19 mouse cellular contexts compared by ENCODE assay signal in the genomic region with DNA sequence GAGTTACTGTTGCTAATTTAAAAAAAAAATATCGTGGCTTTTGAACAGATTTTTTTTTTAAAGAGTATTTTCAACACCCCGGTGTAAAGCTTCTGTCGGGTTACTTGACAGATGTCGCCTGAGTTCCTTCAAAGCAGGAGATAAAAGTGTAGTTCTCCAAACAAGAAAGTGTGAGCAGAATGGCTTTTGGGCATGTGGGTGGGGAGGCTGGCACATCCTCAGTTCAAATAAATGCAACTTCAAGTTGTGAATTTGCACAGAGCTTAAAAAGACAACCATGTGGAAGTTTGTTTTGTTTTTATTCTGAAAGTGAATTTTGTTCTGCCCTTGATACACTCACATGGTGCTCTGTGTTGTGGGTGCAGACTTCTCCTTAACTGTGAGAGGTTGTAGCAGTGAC.
DNase-seq lines count a peak whose midpoint lies in the region; ATAC-seq and TF ChIP-seq lines count a peak whose summit lies in the region.
"Had no signal": no experiment of that assay in that cellular context is flagged by ENCODE, and none has a peak within 500 bp of the region (broad histone marks: within the 10 kb centered on the region; RNA-seq: fewer than 3 reads in every experiment).

No protein-coding gene starts in this region.

- 80% methylated on average over 4 of the region's 4 CpGs for WGBS in midbrain, embryonic 10.5 days
- WGBS in heart, adult 2 months: 34% methylated on average over 4 of the region's 4 CpGs
- WGBS in hindbrain, embryonic 13.5 days: 70% methylated on average over 4 of the region's 4 CpGs

- H3K27me3 ChIP-seq in midbrain, embryonic 10.5 days (ENCODE audit: low read depth, poor library complexity, severe bottlenecking): no peaks in the 10 kb centered on the region
- no peaks in the 10 kb centered on the region for H3K27me3 ChIP-seq in heart, adult 2 months (ENCODE audit: control insufficient read depth, insufficient read depth, low read length)
- H3K27me3 ChIP-seq in hindbrain, embryonic 13.5 days: no peaks in the 10 kb centered on the region
- H3K27me3 ChIP-seq: forebrain, embryonic 13.5 days; liver, embryonic 15.5 days; neural tube, embryonic 13.5 days had no signal

- no peak for TF ChIP-seq EP300 in heart, adult 2 months (IDR thresholded peaks at IDR 0.05; ENCODE audit: insufficient read depth, low read depth, low read length)

- no peak overlapping the region for H3K27ac ChIP-seq in midbrain, embryonic 10.5 days (replicated peaks)
- H3K27ac ChIP-seq in heart, adult 2 months: no peak overlapping the region
- H3K27ac ChIP-seq in hindbrain, embryonic 13.5 days: no peak overlapping the region
- H3K27ac ChIP-seq: forebrain, embryonic 13.5 days; gastrocnemius, adult 2 months; hindbrain, embryonic 10.5 days; liver, embryonic 15.5 days; neural tube, embryonic 13.5 days had no signal

- H3K9me3 ChIP-seq in midbrain, embryonic 10.5 days (replicated peaks): no peaks in the 10 kb centered on the region
- no peaks in the 10 kb centered on the region for H3K9me3 ChIP-seq in hindbrain, embryonic 13.5 days
- H3K9me3 ChIP-seq: forebrain, embryonic 13.5 days; hindbrain, embryonic 10.5 days; liver, embryonic 15.5 days; neural tube, embryonic 13.5 days had no signal

- no peaks in the 10 kb centered on the region for H3K4me1 ChIP-seq in midbrain, embryonic 10.5 days
- no peaks in the 10 kb centered on the region for H3K4me1 ChIP-seq in heart, adult 2 months (ENCODE audit: control insufficient read depth, insufficient read depth, low read length)
- no peaks in the 10 kb centered on the region for H3K4me1 ChIP-seq in hindbrain, embryonic 13.5 days (replicated peaks)
- H3K4me1 ChIP-seq: forebrain, embryonic 13.5 days; hindbrain, embryonic 10.5 days; liver, embryonic 15.5 days; neural tube, embryonic 13.5 days had no signal

- ATAC-seq in hindbrain, embryonic 13.5 days (ENCODE audit: low FRiP score): no peak
- ATAC-seq: forebrain, embryonic 13.5 days; inflammation-experienced regulatory T-cells, adult 6 months had no signal

- H3K79me2 ChIP-seq in heart, adult 2 months (replicated peaks; ENCODE audit: control insufficient read depth, insufficient read depth, low read length): no peaks in the 10 kb centered on the region

- no peaks in the 10 kb centered on the region for H3K36me3 ChIP-seq in midbrain, embryonic 10.5 days
- H3K36me3 ChIP-seq in heart, adult 2 months (ENCODE audit: control insufficient read depth, insufficient read depth, low read length): no peaks in the 10 kb centered on the region
- no peaks in the 10 kb centered on the region for H3K36me3 ChIP-seq in hindbrain, embryonic 13.5 days
- H3K36me3 ChIP-seq: hindbrain, embryonic 10.5 days; liver, embryonic 15.5 days; neural tube, embryonic 13.5 days had no signal

- H3K4me3 ChIP-seq in midbrain, embryonic 10.5 days: no peak overlapping the region
- H3K4me3 ChIP-seq in heart, adult 2 months: no peak overlapping the region
- H3K4me3 ChIP-seq in hindbrain, embryonic 13.5 days: no peak overlapping the region
- H3K4me3 ChIP-seq: forebrain, embryonic 13.5 days; gastrocnemius, adult 2 months; hindbrain, embryonic 10.5 days; liver, embryonic 15.5 days; neural tube, embryonic 13.5 days had no signal

- no peak for TF ChIP-seq POLR2A in heart, adult 2 months (IDR thresholded peaks at IDR 0.05; ENCODE audit: insufficient read depth, low read depth, low read length)

- H3K4me2 ChIP-seq in hindbrain, embryonic 13.5 days: no peak overlapping the region
- H3K4me2 ChIP-seq: forebrain, embryonic 13.5 days; liver, embryonic 15.5 days; neural tube, embryonic 13.5 days had no signal

- DNase-seq in layer of hippocampus, adult 11-12 months (ENCODE audit: low spot score): peak; percentile 11
- DNase-seq in layer of hippocampus, postnatal 25 days (ENCODE audit: extremely low spot score in 1 of 2, low spot score in 1 of 2): no peak
- DNase-seq in layer of hippocampus, adult 9-11 months: peak; percentile 33
- DNase-seq in left cerebral cortex, postnatal 25 days (ENCODE audit: low spot score in 2 of 2): peak; percentile 26 to 90
- no peak for DNase-seq in midbrain, embryonic 10.5 days (ENCODE audit: low spot score)
- DNase-seq in heart, adult 2 months: no peak
- DNase-seq in cerebellum, adult 8-10 months: no peak
- DNase-seq: cerebellum, adult 11-12 months; cerebellum, postnatal 36 days; gastrocnemius, adult 2 months; kidney, adult 8-10 months; kidney, postnatal 4 days; lung, postnatal 10 days had no signal

- TF ChIP-seq CTCF in heart, adult 2 months (IDR thresholded peaks at IDR 0.05): no peak

- intact Hi-C loops in left cerebral cortex, postnatal 25 days (cut with DNase I): no loop called here
- intact Hi-C loops in heart, adult 2 months (cut with DNase I): no loop called here

- no peak overlapping the region for H3K9ac ChIP-seq in heart, adult 2 months (ENCODE audit: low read depth, low read length)
- H3K9ac ChIP-seq in hindbrain, embryonic 13.5 days: no peak overlapping the region
- H3K9ac ChIP-seq: forebrain, embryonic 13.5 days; liver, embryonic 15.5 days; neural tube, embryonic 13.5 days had no signal

Comparison
In these comparisons a context has a peak if more than half of its experiments do, and no peak if none do; other contexts are left out.
1. DNase-seq: peak in layer of hippocampus, adult 11-12 months (single experiment), layer of hippocampus, adult 9-11 months (single experiment) and left cerebral cortex, postnatal 25 days (2 of 2); none in layer of hippocampus, postnatal 25 days (0 of 2), midbrain, embryonic 10.5 days (single experiment), heart, adult 2 months (0 of 2) and cerebellum, adult 8-10 months (single experiment).